Mouse (Mus musculus) cerebellum, postnatal 36 days (tissue): ENCODE data around the gene Fam181b.
A peak's percentile ranks its signal among the peaks of the same experiment; 100 is the strongest.

Source experiments
- DNase-seq, 2 experiments: peaks; one replicate each; pipeline ENCODE4 v3.0.0; 2021 to 2022; ENCODE audit warnings: mixed read lengths in 2 of 2

The Fam181b gene

GRCm38 (mm10) chr7:93079785-93080730 is at the start of gene Fam181b:
Fam181b (plus strand) TSS chr7:93079865.
- peak; percentile 68 to 73 for DNase-seq

DNA sequence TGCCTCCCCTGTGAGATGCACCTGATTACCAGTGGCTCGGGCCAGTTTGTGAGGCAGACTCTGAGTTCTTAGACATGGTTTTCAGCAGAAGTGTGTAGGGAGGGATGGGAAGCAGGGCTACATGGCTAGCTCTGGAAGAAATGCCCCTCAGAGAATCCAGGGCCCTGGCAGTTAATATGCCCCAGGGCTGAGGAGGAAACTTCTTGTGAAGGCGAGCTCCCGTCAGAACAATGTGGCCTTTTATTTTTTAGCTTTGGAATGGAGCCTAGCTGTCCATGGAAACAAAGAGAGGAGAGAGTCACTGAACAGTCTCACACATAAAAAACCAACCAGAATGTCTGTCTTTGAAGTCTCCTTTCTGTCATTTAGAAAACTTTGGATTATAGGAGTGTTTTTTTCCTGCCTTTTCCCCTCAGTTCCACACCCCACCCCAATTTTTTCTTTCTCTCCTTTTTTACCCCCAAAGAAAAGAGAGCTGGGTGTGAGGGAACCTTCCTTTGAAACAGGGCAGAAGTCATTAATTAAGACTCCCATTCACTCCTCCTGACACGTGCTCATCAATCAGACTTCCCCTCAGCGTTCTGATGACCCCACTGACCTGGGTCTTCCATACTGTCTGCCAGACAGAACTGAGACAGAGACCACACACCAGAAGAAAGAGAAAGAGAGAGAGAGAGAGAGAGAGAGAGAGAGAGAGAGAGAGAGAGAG is 41.7 kb upstream of the Fam181b start:
- no peak for DNase-seq

GRCm38 (mm10) chr7:93038472-93038828 is 41.2 kb upstream of the Fam181b start:
- peak in 1 of 2 experiments; percentile 7 for DNase-seq

DNA sequence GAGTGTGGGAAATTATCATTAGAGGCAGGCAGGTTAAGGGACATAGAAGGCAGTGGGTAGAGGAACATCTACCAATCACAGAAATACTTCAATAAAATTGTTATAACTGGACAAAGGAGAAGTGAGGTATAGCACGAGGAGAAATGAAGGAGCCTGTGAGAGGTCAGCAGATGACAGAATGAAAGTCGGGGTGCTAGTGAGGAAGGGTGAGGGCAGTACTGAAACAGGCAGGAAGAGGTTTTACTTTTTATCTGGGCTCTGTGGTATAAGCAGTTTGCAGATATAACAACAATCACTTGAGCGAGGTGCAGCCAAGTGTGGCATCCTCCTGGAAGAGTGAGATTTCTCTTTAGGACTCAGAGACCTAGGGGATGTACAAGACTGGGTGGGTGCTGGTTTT is 40.1 kb upstream of the Fam181b start:
- DNase-seq: no peak

- DNase-seq: no peak
Observed at GRCm38 (mm10) chr7:93044359-93044758, 35.3 kb upstream of the Fam181b start.

GRCm38 (mm10) chr7:93044788-93045187 is 34.9 kb upstream of the Fam181b start:
- DNase-seq: no peak

DNA sequence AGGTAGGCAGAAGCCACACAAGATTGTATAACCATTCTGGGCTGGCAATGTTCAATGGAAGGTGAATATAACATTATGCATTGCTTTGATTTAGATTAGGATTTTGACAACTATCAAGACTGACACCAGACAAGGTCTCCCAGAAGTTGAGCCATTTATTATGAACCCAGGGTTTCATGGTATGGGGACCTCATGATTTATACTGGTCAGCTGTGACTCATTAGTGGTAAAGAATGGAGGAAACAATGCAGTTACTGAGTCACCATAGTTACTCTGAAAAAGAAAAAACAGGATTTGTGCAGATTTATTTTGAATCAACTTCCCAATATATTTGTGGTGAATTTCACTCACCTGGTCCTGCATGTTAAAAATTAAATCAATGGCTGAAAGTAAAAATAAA is 18.8 kb upstream of the Fam181b start:
- no peak for DNase-seq

DNA sequence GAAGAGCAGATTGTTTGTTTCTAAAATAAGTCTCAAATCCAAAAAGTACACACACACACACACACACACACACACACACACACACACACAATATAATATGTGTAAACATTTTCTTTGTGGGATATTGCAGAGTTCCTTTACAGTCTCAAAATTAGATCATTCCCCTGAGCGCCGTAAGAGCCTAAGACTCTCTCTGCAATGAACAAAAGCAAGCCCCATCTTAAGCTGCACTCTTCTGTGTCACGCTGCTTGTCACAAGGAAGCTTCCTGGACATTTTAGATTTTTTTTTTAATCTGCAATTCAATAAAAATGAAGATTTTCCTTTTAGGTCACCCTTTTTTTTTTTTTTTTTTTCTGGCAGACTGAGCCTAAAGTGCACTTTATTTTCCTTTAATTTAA is 17.9 kb upstream of the Fam181b start:
- DNase-seq: no peak

DNA sequence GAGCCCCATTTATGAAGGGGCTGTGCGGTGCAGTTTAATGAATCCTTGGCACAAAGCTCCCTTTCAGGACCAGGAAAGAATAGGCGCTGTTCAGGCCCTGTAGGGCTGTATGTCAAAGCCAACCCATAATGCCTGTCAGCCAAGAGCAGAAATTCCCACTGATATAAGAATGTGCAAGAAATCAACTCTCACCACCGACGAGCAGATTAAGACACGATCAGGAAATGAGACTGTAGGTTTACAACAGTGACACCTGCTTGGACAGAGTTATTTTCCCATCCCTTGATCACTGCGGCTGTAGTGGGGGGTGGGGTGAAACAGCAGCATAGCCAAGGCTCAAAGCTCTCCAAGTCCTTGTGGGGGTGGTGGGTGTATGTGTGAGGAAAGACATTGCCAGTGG is 17.5 kb upstream of the Fam181b start:
- no peak for DNase-seq

DNA sequence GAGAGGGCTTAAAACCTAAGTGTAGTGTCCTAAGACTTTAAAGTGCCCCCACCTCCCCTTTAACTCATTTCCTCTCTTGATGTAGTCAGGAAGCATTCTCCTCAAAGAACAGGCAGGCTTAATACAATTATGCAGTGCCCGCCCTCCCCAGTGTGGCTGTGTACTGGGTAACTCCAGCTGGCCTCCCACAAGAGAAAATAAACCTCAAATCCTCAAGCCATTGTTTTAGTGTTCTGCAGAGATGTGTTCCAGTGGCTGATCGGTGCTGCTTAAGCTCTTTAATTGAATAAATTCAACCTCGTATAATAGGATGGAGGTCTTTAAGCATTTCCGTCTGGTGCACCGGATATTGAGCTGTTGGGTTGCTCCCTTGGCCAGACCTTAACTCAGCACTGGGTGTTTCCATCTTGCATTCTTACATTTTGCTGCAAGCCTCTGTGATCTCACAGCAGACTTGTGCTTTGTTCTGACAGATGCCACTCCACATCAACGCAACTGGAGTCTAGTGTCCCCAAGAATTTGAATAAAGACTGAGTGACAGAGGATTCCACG is 12.1 kb upstream of the Fam181b start:
- no peak for DNase-seq

GRCm38 (mm10) chr7:93076435-93076960 is 3.2 kb upstream of the Fam181b start:
- no peak for DNase-seq

- DNase-seq: no peak
Observed at GRCm38 (mm10) chr7:93079420-93079784, 263 bp upstream of the Fam181b start.

GRCm38 (mm10) chr7:93080731-93081430 is 1.2 kb downstream of the Fam181b start:
- DNase-seq: peak; percentile 38

- peak; percentile 93 to 97 for DNase-seq
Observed at GRCm38 (mm10) chr7:93093371-93094058, 13.8 kb downstream of the Fam181b start.

DNA sequence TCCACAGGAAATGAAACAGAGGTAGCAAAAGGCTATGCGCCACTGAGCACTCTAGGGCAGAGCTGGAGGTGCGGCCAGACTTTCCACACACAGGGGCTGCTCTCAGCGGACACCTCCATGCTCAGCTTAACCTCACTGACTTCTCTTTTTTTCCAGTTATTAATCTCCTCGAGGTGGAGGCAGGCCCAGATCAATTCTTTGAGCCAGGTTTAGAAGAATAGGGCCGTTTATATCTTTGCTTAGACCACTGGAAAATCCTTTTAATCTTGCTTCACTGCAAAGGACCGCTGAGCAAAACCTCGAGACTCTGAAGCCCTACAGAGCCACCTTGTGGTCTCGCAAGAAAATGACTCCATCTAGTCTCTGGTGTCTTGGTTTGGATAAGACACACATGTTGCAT is 15.8 kb downstream of the Fam181b start:
- peak; percentile 65 to 71 for DNase-seq

- no peak for DNase-seq
Observed at GRCm38 (mm10) chr7:93104776-93105340, 25.2 kb downstream of the Fam181b start.

DNA sequence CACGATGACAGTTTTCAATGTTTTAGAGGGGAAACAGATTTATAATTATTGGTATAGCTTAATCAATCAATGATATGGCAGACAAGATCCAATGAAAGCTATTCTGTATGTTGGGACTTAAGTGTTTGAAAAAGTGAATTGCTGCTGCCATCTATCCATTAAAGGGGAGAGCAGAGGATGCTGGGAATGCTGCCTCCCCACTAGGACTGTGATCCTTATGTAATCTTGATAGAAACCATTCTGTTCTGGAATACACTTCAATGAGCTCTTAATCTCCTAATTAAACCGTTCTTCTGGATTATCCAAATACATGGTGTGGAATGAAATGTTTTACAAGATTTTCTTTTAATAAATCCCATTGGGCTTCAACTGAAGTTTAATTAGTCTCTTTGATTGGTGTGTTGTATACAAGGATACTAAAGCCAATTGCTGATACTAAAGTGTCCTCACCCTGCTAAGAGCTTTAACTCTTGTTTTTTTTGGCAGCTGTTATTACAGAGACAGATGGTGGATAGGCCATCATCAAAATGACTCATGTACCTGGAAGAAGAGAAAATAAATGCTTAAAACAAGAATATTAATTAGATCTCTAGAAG is 30.8 kb downstream of the Fam181b start:
- DNase-seq: peak; percentile 27 to 35

GRCm38 (mm10) chr7:93111056-93111455 is 31.4 kb downstream of the Fam181b start:
- DNase-seq: peak; percentile 24 to 50

DNA sequence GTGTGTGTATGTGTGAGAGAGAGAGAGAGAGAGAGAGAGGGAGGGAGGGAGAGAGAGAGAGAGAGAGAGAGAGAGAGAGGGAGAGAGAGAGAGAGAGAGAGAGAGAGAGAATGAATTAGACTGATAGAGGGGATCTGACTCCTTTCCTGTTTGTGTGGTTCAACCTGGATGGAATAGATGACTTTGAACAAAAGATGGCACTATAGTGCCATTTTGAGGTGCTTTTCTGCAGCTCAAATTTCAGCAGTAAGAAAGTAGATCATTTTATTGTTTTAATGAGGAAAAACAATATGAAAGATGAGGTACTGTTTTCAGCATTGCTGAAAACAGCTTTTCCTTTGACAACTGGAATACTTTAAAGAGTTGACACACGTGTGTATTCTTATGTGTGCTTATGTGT is 37.9 kb downstream of the Fam181b start:
- DNase-seq: no peak

GRCm38 (mm10) chr7:93123936-93124335 is 44.3 kb downstream of the Fam181b start:
- DNase-seq: peak; percentile 27 to 36
